Mouse (Mus musculus): ENCODE results near the gene Tdo2.

Gene Tdo2

DNA sequence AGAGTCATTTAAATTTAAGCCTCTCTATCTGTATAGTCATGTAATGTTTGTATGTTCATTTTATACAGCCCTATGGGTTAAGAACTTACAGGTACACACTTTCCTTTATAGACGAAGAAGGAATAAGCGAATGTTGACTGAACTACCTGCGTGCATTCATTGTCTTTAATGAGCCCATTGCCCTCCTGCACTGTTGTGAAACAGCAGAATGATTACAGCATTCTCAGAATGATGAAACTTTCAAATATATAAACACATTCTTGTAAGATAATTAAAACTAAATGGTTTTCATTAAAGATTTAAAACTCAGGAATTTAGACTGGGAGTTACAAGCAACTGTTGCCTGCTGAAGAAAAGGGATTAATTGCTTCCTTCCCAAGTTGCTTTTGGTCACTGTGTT is 11.6 kb upstream of the Tdo2 start:
- no peak for TF ChIP-seq CTCF (conservative IDR thresholded peaks at IDR 0.05; ENCODE audit: low read length)
- TF ChIP-seq NANOG (IDR thresholded peaks at IDR 0.05; ENCODE audit: borderline replicate concordance, low read length), result no peak
- no peak for TF ChIP-seq POU5F1 (IDR thresholded peaks at IDR 0.05; ENCODE audit: borderline replicate concordance, low read length)
- H3K36me3 ChIP-seq (ENCODE audit: insufficient read depth, low read length), result no peaks in the 10 kb centered on the region

GRCm38 (mm10) chr3:81986103-81986502 is 10.1 kb upstream of the Tdo2 start:
- Histone ChIP-seq H3K36me3 (ENCODE audit: insufficient read depth, low read length) (no peaks in the 10 kb centered on the region), H3K4me1 (replicated peaks; ENCODE audit: low read depth, low read length) (0 out of 2 replicates have a peak, but pooled peaks cover 5% of the 10 kb centered on the region), H3K27me3 (ENCODE audit: insufficient read depth, low read length) (no peaks in the 10 kb centered on the region), H3K9me3 (ENCODE audit: low read length) (no peaks in the 10 kb centered on the region), H3K4me3 (replicated peaks; ENCODE audit: low read length) (no peak overlapping the region)
- TF ChIP-seq CTCF (conservative IDR thresholded peaks at IDR 0.05; ENCODE audit: low read length) (no peak), NANOG (IDR thresholded peaks at IDR 0.05; ENCODE audit: borderline replicate concordance, low read length) (no peak), POU5F1 (IDR thresholded peaks at IDR 0.05; ENCODE audit: borderline replicate concordance, low read length) (no peak)

More for the DNA sequence above, 11.6 kb upstream of the Tdo2 start:
- 0 out of 2 replicates have a peak, but pooled peaks cover 5% of the 10 kb centered on the region for H3K4me1 ChIP-seq (replicated peaks; ENCODE audit: low read depth, low read length)
- no peaks in the 10 kb centered on the region for H3K9me3 ChIP-seq (ENCODE audit: low read length)
- no peaks in the 10 kb centered on the region for H3K27me3 ChIP-seq (ENCODE audit: insufficient read depth, low read length)
- H3K4me3 ChIP-seq (replicated peaks; ENCODE audit: low read length), result no peak overlapping the region

DNA sequence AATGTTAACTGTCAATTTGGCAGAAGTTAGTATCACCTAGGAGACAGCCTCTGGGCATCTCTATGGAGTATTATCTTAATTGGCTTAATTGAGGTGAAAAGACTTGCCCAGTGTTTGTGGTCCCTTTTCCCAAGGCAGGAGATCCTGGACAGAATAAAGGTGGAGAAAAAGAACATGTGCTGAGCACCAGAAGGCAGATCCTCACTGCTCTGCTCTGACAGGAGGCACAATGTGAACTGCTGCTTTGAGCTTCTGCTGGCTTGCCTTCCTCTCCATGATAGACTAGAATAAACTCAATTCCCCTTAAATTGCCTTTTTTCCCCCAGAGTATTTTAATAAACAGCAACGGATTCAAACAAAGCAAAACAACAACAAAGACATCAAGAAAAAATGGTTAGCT is 9.1 kb upstream of the Tdo2 start:
- Histone ChIP-seq H3K4me3 (replicated peaks; ENCODE audit: low read length) (no peak overlapping the region), H3K36me3 (ENCODE audit: insufficient read depth, low read length) (no peaks in the 10 kb centered on the region), H3K27me3 (ENCODE audit: insufficient read depth, low read length) (no peaks in the 10 kb centered on the region), H3K9me3 (ENCODE audit: low read length) (no peaks in the 10 kb centered on the region), H3K4me1 (replicated peaks; ENCODE audit: low read depth, low read length) (0 out of 2 replicates have a peak, but pooled peaks cover 5% of the 10 kb centered on the region)
- TF ChIP-seq CTCF (conservative IDR thresholded peaks at IDR 0.05; ENCODE audit: low read length), result no peak
- TF ChIP-seq NANOG (IDR thresholded peaks at IDR 0.05; ENCODE audit: borderline replicate concordance, low read length), result no peak
- TF ChIP-seq POU5F1 (IDR thresholded peaks at IDR 0.05; ENCODE audit: borderline replicate concordance, low read length), result no peak

DNA sequence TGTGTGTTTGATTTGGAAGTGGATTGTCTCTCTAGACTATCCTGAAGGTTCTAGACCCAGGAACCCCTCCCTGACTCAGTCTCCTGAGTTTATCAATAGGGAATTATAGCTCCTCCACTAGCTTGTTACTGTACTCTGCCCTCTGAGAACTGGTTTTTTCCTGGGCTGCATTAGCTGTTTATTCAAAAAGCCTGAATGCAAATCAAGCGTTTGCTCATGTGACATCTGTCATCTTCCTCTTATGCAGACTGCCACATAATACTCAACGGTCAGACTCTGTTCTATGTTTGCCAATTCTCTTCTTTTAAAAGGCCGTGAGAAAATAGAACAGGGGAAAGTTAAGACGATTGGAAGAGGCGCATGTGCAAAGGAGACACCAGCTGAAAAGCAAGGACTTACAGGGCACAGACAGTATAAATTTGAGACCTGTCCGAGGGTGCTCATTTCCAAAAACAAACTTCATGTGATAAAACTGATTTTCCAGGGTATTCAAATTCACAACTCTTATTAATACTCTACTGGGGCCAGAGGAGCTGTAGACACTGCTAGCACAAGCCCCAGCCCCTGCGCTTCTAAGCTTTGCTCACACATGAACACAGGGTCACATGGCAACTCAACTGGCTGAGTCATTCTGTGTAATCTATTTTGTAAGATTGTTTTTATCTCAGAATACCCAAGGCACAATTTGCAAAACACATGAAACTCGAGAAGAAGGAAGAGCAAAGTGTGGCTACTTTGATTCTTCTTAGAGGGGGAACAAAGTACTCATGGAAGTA is 7.3 kb upstream of the Tdo2 start:
- no peaks in the 10 kb centered on the region for H3K27me3 ChIP-seq (ENCODE audit: insufficient read depth, low read length)
- H3K4me1 ChIP-seq (replicated peaks; ENCODE audit: low read depth, low read length), result no peaks in the 10 kb centered on the region
- H3K9me3 ChIP-seq (ENCODE audit: low read length), result no peaks in the 10 kb centered on the region
- H3K36me3 ChIP-seq (ENCODE audit: insufficient read depth, low read length), result no peaks in the 10 kb centered on the region
- TF ChIP-seq POU5F1 (IDR thresholded peaks at IDR 0.05; ENCODE audit: borderline replicate concordance, low read length) (no peak), NANOG (IDR thresholded peaks at IDR 0.05; ENCODE audit: borderline replicate concordance, low read length) (no peak), CTCF (conservative IDR thresholded peaks at IDR 0.05; ENCODE audit: low read length) (no peak)
- H3K4me3 ChIP-seq (replicated peaks; ENCODE audit: low read length), result no peak overlapping the region

DNA sequence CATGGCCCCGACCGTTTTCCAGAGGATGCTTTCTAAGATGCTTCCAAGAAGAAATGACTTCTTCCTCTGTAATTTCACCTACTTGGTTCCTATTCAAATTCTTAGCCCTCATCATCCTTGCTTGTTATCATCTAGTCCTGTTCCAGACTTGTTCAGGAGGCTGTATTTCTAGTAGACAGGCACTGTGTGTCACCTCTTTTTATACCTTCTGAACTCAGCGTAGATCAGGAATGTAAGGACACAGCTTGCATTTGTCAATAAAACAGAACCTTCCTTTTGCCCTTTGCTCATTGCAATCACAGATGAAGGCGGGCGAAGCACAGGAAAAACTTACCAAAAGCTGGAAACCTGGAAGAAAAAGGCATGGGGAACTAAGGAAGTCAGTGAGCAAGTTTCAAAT is 6.0 kb upstream of the Tdo2 start, which contains the start of gene Asic5:
TSS of gene Asic5 (plus strand) at position 301 of the 400 bp plus-strand sequence.
- no peaks in the 10 kb centered on the region for H3K27me3 ChIP-seq (ENCODE audit: insufficient read depth, low read length)
- H3K9me3 ChIP-seq (ENCODE audit: low read length), result no peaks in the 10 kb centered on the region
- no peak within 1 kb of the TSS for H3K4me3 ChIP-seq (replicated peaks; ENCODE audit: low read length)
- TF ChIP-seq NANOG (IDR thresholded peaks at IDR 0.05; ENCODE audit: borderline replicate concordance, low read length) (no peak), POU5F1 (IDR thresholded peaks at IDR 0.05; ENCODE audit: borderline replicate concordance, low read length) (no peak), CTCF (conservative IDR thresholded peaks at IDR 0.05; ENCODE audit: low read length) (no peak)
- H3K36me3 ChIP-seq (ENCODE audit: insufficient read depth, low read length), result no peaks in the 10 kb centered on the region
- H3K4me1 ChIP-seq (replicated peaks; ENCODE audit: low read depth, low read length), result no peaks in the 10 kb centered on the region

GRCm38 (mm10) chr3:81981576-81981975 is 5.6 kb upstream of the Tdo2 start:
- TF ChIP-seq POU5F1 (IDR thresholded peaks at IDR 0.05; ENCODE audit: borderline replicate concordance, low read length), result no peak
- no peak for TF ChIP-seq CTCF (conservative IDR thresholded peaks at IDR 0.05; ENCODE audit: low read length)
- no peak for TF ChIP-seq NANOG (IDR thresholded peaks at IDR 0.05; ENCODE audit: borderline replicate concordance, low read length)
- no peak overlapping the region for H3K4me3 ChIP-seq (replicated peaks; ENCODE audit: low read length)
- H3K9me3 ChIP-seq (ENCODE audit: low read length), result no peaks in the 10 kb centered on the region
- H3K4me1 ChIP-seq (replicated peaks; ENCODE audit: low read depth, low read length), result no peaks in the 10 kb centered on the region
- no peaks in the 10 kb centered on the region for H3K36me3 ChIP-seq (ENCODE audit: insufficient read depth, low read length)
- H3K27me3 ChIP-seq (ENCODE audit: insufficient read depth, low read length), result no peaks in the 10 kb centered on the region

DNA sequence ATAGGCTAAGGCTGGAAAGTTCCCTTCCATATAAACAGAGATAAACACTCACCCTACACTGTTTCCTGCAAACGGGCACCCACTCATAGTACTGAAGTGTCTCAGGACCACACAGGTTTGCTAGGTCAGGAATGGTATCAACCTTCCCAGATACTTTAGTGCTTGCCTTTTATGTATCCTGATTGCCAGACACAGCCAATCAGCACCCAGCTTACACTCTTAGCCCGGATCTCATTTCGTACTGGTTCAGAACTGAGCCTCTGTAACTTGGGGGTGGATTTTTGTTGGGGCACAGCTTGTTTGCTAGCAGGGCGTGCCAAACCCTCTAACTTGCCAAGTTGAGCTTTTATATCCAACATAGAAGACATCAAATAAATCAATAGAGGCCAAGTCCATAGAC is 395 bp downstream of the Tdo2 start:
- Histone ChIP-seq H3K9me3 (ENCODE audit: low read length) (no peaks in the 10 kb centered on the region), H3K4me1 (replicated peaks; ENCODE audit: low read depth, low read length) (no peaks in the 10 kb centered on the region), H3K27me3 (ENCODE audit: insufficient read depth, low read length) (no peaks in the 10 kb centered on the region), H3K4me3 (replicated peaks; ENCODE audit: low read length) (no peak overlapping the region), H3K36me3 (ENCODE audit: insufficient read depth, low read length) (no peaks in the 10 kb centered on the region)
- TF ChIP-seq NANOG (IDR thresholded peaks at IDR 0.05; ENCODE audit: borderline replicate concordance, low read length), result no peak
- TF ChIP-seq POU5F1 (IDR thresholded peaks at IDR 0.05; ENCODE audit: borderline replicate concordance, low read length), result no peak
- TF ChIP-seq CTCF (conservative IDR thresholded peaks at IDR 0.05; ENCODE audit: low read length), result no peak

- TF ChIP-seq CTCF (conservative IDR thresholded peaks at IDR 0.05; ENCODE audit: low read length), result no peak
- TF ChIP-seq NANOG (IDR thresholded peaks at IDR 0.05; ENCODE audit: borderline replicate concordance, low read length), result no peak
- no peak for TF ChIP-seq POU5F1 (IDR thresholded peaks at IDR 0.05; ENCODE audit: borderline replicate concordance, low read length)
- Histone ChIP-seq H3K36me3 (ENCODE audit: insufficient read depth, low read length) (no peaks in the 10 kb centered on the region), H3K4me1 (replicated peaks; ENCODE audit: low read depth, low read length) (no peaks in the 10 kb centered on the region), H3K27me3 (ENCODE audit: insufficient read depth, low read length) (no peaks in the 10 kb centered on the region), H3K4me3 (replicated peaks; ENCODE audit: low read length) (no peak overlapping the region), H3K9me3 (ENCODE audit: low read length) (no peaks in the 10 kb centered on the region)
These were observed 11.4 kb downstream of the Tdo2 start for GRCm38 (mm10) chr3:81964596-81964995.
